Mouse (Mus musculus) embryonic facial prominence, embryonic 14.5 days (tissue): ENCODE data around the gene Atp10b. TPM values are rescaled to one million over a fixed set of nuclear protein-coding genes. Genes with fewer than 3 reads are reported as not detected.
A peak's percentile ranks its signal among the peaks of the same experiment; 100 is the strongest.
"Not testable (repeated sequence)": the region's sequence is repeated elsewhere in the genome, so short reads cannot be mapped to it uniquely, and the experiment has no call there.

ENCODE experiments used
- ATAC-seq: fragments of 200-750 bp; cut with Nextera tagmentation; 2 replicates; pipeline ENCODE4 v1.8.0; 2017; ENCODE audit warnings: low read depth, moderate number of reproducible peaks, moderate TSS enrichment
- DNase-seq: peaks from one replicate; pipeline ENCODE4 v3.0.0-alpha.2; 2015; ENCODE audit warnings: low spot score
- H3K27ac ChIP-seq: fragments of 300-500 bp; sonication (generic); replicated peaks from 2 replicates; pipeline ENCODE4 v1.5.1; 2014; ENCODE audit warnings: low read depth, mild to moderate bottlenecking, low read length, moderate library complexity
- H3K27me3 ChIP-seq: fragments of 300-500 bp; sonication (generic); replicated peaks from 2 replicates; pipeline ENCODE4 v1.6.1; 2014; ENCODE audit warnings: low read length; ENCODE audit not compliant: control insufficient read depth, insufficient read depth
- H3K36me3 ChIP-seq: fragments of 300-500 bp; sonication (generic); 2 replicates; pipeline ENCODE4 v1.6.1; 2014; ENCODE audit warnings: low read length, mixed read lengths; ENCODE audit not compliant: control insufficient read depth, insufficient read depth
- H3K4me1 ChIP-seq: fragments of 300-500 bp; sonication (generic); 2 replicates; pipeline ENCODE4 v1.6.1; 2014; ENCODE audit warnings: antibody characterized with exemption, low read length; ENCODE audit not compliant: control insufficient read depth, insufficient read depth
- H3K4me2 ChIP-seq: fragments of 300-500 bp; sonication (generic); 2 replicates; pipeline ENCODE4 v1.6.1; 2014; ENCODE audit warnings: low read depth, mild to moderate bottlenecking, low read length, moderate library complexity, mixed read lengths
- H3K4me3 ChIP-seq: fragments of 300-500 bp; sonication (generic); 2 replicates; pipeline ENCODE4 v1.5.1; 2014; ENCODE audit warnings: low read depth, mild to moderate bottlenecking, low read length
- H3K9ac ChIP-seq: fragments of 300-500 bp; sonication (generic); 2 replicates; pipeline ENCODE4 v1.6.1; 2014; ENCODE audit warnings: low read depth, mild to moderate bottlenecking, low read length, moderate library complexity, mixed read lengths
- H3K9me3 ChIP-seq: fragments of 300-500 bp; sonication (generic); 2 replicates; pipeline ENCODE4 v1.6.1; 2016; ENCODE audit warnings: low read length; ENCODE audit not compliant: control insufficient read depth
- WGBS: fragments of 180-500 bp; shearing (Covaris S2); extraction: QIAGEN DNeasy Blood & Tissue Kit; methylation state at CpG from one replicate; pipeline ENCODE4 v1.1.7; 2014; 5-methylcytosine and 5-hydroxymethylcytosine counted together
- polyA plus RNA-seq: library from polyadenylated mRNA; unstranded; fragments of >200 nt; fragmentation: Nextera tagmentation; extraction: Ambion mirVana; gene quantifications from 2 replicates; pipeline ENCODE4 v1.2.1, GENCODE M21; 2014

Gene Atp10b
- 2.0 and 2.2 TPM in 2 replicates for polyA plus RNA-seq

- H3K27ac ChIP-seq, result no peak within 1 kb of the TSS
- no peak within 1 kb of the TSS for H3K4me2 ChIP-seq
- DNase-seq, result no peak
- H3K9ac ChIP-seq, result no peak within 1 kb of the TSS
- ATAC-seq, result no peak
- H3K9me3 ChIP-seq, result no peaks in the 10 kb centered on the region
- H3K4me1 ChIP-seq, result no peaks in the 10 kb centered on the region
- H3K4me3 ChIP-seq, result no peak within 1 kb of the TSS
- no peaks in the 10 kb centered on the region for H3K36me3 ChIP-seq
- 71% methylated on average over 1 of the region's 1 CpGs for WGBS
- no peaks in the 10 kb centered on the region for H3K27me3 ChIP-seq
These were observed at the start of gene Atp10b for GRCm38 (mm10) chr11:43149577-43149976. Gene Atp10b (plus strand): TSS chr11:43149877.

DNA sequence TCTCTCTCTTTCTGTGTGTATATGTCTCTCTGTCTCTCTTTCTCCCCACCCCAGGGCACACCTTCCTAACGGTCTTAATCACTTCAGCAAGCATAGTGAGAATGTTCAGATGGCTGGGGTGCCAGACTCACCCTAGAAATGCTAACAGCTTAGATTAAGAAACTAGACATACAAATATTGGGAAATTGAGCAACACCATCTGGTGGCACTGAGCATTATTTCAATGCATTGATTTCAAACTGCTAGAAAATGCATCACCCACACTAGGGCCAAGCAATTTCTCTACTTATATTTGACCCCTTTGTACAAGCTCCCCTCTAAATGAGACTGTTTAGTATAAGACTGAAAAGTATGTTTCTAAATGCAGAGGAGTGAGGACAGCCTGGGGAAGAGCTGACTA, 48.3 kb upstream of the Atp10b start:
- DNase-seq (no peak), ATAC-seq (no peak)
- Histone ChIP-seq H3K4me2 (no peak overlapping the region), H3K27ac (no peak overlapping the region), H3K36me3 (no peaks in the 10 kb centered on the region), H3K9me3 (no peaks in the 10 kb centered on the region), H3K4me1 (no peaks in the 10 kb centered on the region), H3K9ac (no peak overlapping the region), H3K27me3 (no peaks in the 10 kb centered on the region), H3K4me3 (no peak overlapping the region)
- WGBS, result 59% methylated on average over 1 of the region's 1 CpGs

GRCm38 (mm10) chr11:43125908-43126477, 23.7 kb upstream of the Atp10b start:
- Histone ChIP-seq H3K36me3 (no peaks in the 10 kb centered on the region), H3K27ac (no peak overlapping the region), H3K4me3 (no peak overlapping the region), H3K4me2 (no peak overlapping the region), H3K9ac (no peak overlapping the region), H3K27me3 (no peaks in the 10 kb centered on the region), H3K9me3 (0 out of 2 replicates have a peak, but pooled peaks cover 3% of the 10 kb centered on the region), H3K4me1 (no peaks in the 10 kb centered on the region)
- ATAC-seq (no peak), DNase-seq (no peak)
- 85% methylated on average over 4 of the region's 4 CpGs for whole genome bisulfite sequencing

DNA sequence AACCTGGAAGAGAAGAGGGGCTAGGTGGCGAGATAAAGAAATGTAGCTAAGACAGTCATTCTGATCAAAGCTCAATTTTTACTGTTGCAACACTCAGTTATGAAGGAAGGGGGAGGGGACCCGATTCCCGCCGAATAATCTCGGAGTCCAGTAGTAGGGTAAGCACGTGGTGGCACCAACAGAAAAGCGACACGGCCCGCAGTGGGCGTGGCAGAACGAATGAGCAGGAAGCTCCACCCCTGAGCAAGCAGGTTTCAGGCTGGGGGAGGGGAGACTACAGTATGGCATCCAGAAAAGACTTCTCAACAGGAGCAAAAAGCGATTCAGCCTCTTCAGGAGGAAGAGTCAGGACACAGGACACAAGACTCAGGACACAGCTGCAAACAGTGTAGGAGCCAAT, 23.1 kb upstream of the Atp10b start:
- not testable (repeated sequence) for H3K9ac ChIP-seq, H3K27me3 ChIP-seq, H3K9me3 ChIP-seq, ATAC-seq, H3K27ac ChIP-seq, H3K36me3 ChIP-seq, H3K4me3 ChIP-seq, H3K4me2 ChIP-seq, H3K4me1 ChIP-seq, DNase-seq
- 84% methylated on average over 11 of the region's 12 CpGs for WGBS

- no peak overlapping the region for H3K4me3 ChIP-seq
- WGBS, result 88% methylated on average over 1 of the region's 1 CpGs
These were observed 8.4 kb upstream of the Atp10b start for GRCm38 (mm10) chr11:43141296-43141695.

GRCm38 (mm10) chr11:43142811-43143210, 6.9 kb upstream of the Atp10b start:
- DNase-seq, result no peak
- Histone ChIP-seq H3K4me2 (no peak overlapping the region), H3K4me1 (no peaks in the 10 kb centered on the region), H3K36me3 (no peaks in the 10 kb centered on the region), H3K9ac (no peak overlapping the region), H3K9me3 (no peaks in the 10 kb centered on the region), H3K27ac (no peak overlapping the region), H3K4me3 (no peak overlapping the region), H3K27me3 (no peaks in the 10 kb centered on the region)
- no peak for ATAC-seq
- WGBS, result 78% methylated on average over 1 of the region's 1 CpGs

More at GRCm38 (mm10) chr11:43141296-43141695, 8.4 kb upstream of the Atp10b start:
- Histone ChIP-seq H3K36me3 (no peaks in the 10 kb centered on the region), H3K4me1 (no peaks in the 10 kb centered on the region), H3K27me3 (no peaks in the 10 kb centered on the region), H3K9me3 (no peaks in the 10 kb centered on the region), H3K9ac (no peak overlapping the region), H3K4me2 (no peak overlapping the region), H3K27ac (no peak overlapping the region)
- DNase-seq, result no peak
- ATAC-seq, result no peak

DNA sequence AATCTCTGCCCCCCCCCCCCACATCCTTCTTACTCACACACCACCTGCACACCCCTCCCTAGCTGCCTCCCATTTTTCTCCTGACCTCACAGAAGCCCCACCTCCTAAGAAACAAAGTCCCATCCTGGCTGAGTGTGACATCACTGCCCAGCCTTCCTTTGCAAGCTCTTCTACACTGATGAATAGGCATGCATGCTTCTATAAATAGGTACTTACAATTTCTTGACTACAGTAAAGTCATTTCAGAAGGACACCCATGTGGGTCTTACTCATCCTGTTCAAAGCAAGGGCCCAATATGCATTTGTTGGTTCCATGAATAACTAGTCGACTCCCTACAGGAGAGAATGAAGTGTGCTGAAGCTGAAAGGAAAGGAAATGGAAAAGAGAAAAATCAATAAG, 5.5 kb upstream of the Atp10b start:
- 83% methylated on average over 1 of the region's 1 CpGs for WGBS
- no peak overlapping the region for H3K4me2 ChIP-seq
- no peak overlapping the region for H3K4me3 ChIP-seq
- H3K9me3 ChIP-seq, result no peaks in the 10 kb centered on the region
- ATAC-seq (no peak), DNase-seq (no peak)
- no peak overlapping the region for H3K27ac ChIP-seq
- no peaks in the 10 kb centered on the region for H3K4me1 ChIP-seq
- H3K27me3 ChIP-seq, result no peaks in the 10 kb centered on the region
- H3K36me3 ChIP-seq, result no peaks in the 10 kb centered on the region
- H3K9ac ChIP-seq, result no peak overlapping the region

GRCm38 (mm10) chr11:43144882-43145281, 4.8 kb upstream of the Atp10b start:
- H3K4me1 ChIP-seq, H3K27ac ChIP-seq, ATAC-seq, H3K4me3 ChIP-seq, H3K4me2 ChIP-seq, DNase-seq, H3K9ac ChIP-seq, H3K27me3 ChIP-seq, H3K36me3 ChIP-seq, H3K9me3 ChIP-seq: not testable (repeated sequence)
- 66% methylated on average over 2 of the region's 2 CpGs for WGBS

GRCm38 (mm10) chr11:43147380-43147779, 2.3 kb upstream of the Atp10b start:
- no peaks in the 10 kb centered on the region for H3K9me3 ChIP-seq
- H3K36me3 ChIP-seq, result no peaks in the 10 kb centered on the region
- H3K4me2 ChIP-seq, result no peak overlapping the region
- WGBS, result 36% methylated on average over 2 of the region's 2 CpGs
- DNase-seq (peak; percentile 68), ATAC-seq (no peak)
- no peak overlapping the region for H3K4me3 ChIP-seq
- H3K27ac ChIP-seq, result no peak overlapping the region
- H3K27me3 ChIP-seq, result no peaks in the 10 kb centered on the region
- no peaks in the 10 kb centered on the region for H3K4me1 ChIP-seq
- H3K9ac ChIP-seq, result no peak overlapping the region
